Mouse (Mus musculus) ES-E14 (cell line): ENCODE measurements around the gene Scn2a. TPM values are rescaled to one million over a fixed set of nuclear protein-coding genes. Genes with fewer than 3 reads are reported as not detected.

Experiments
- DNase-seq: peaks from one replicate; pipeline ENCODE4 v3.0.0-alpha.2; 2013; ENCODE audit warnings: low read depth, low spot score
- H3K27ac ChIP-seq: 2 replicates; pipeline ENCODE4 v1.5.1; 2012; ENCODE audit warnings: low read depth, mild to moderate bottlenecking, low read length, moderate library complexity, mixed read lengths; ENCODE audit not compliant: poor library complexity, insufficient read depth, severe bottlenecking
- H3K36me3 ChIP-seq: 2 replicates; pipeline ENCODE4 v1.6.1; 2012; ENCODE audit warnings: mild to moderate bottlenecking, low read length, moderate library complexity, mixed read lengths; ENCODE audit not compliant: control insufficient read depth, poor library complexity, insufficient read depth, severe bottlenecking
- H3K4me1 ChIP-seq, 2 experiments: fragments of 150-350 bp in 1 of 2; sonication (generic) in 1 of 2; 2 replicates each; pipeline ENCODE4 v1.6.1; 2012; ENCODE audit warnings: low read length in 2 of 2, mild to moderate bottlenecking in 1 of 2, mixed read lengths in 1 of 2; ENCODE audit not compliant: control insufficient read depth in 2 of 2, insufficient read depth in 2 of 2, poor library complexity in 1 of 2
- H3K4me3 ChIP-seq, 2 experiments: fragments of 150-350 bp in 1 of 2; sonication (generic) in 1 of 2; 2 replicates each; pipeline ENCODE4 v1.5.1; 2012; ENCODE audit warnings: low read length in 2 of 2, low read depth in 1 of 2, mild to moderate bottlenecking in 1 of 2, mixed read lengths in 1 of 2; ENCODE audit not compliant: insufficient read depth in 1 of 2, poor library complexity in 1 of 2, severe bottlenecking in 1 of 2
- H3K9ac ChIP-seq: 2 replicates; pipeline ENCODE4 v1.6.1; 2012; ENCODE audit warnings: low read depth, mild to moderate bottlenecking, low read length, mixed read lengths; ENCODE audit not compliant: poor library complexity, insufficient read depth, severe bottlenecking
- H3K9me3 ChIP-seq: fragments of 150-350 bp; sonication (generic); 2 replicates; pipeline ENCODE4 v1.6.1; 2012; ENCODE audit warnings: low read depth, mild to moderate bottlenecking, low read length; ENCODE audit not compliant: control insufficient read depth, insufficient read depth
- CHD2 ChIP-seq: IDR thresholded peaks from 2 replicates; pipeline ENCODE4 v1.6.1; 2014; ENCODE audit warnings: mild to moderate bottlenecking, low read depth, low read length, inconsistent platforms
- HCFC1 ChIP-seq: IDR thresholded peaks from 2 replicates; pipeline ENCODE4 v1.6.1; 2012; ENCODE audit warnings: low read length, inconsistent platforms, borderline replicate concordance; ENCODE audit not compliant: insufficient read depth
- MAFK ChIP-seq: IDR thresholded peaks from 2 replicates; pipeline ENCODE4 v1.6.1; 2014; ENCODE audit warnings: mild to moderate bottlenecking, low read depth, low read length, inconsistent platforms; ENCODE audit not compliant: insufficient read depth
- ZC3H11A ChIP-seq: IDR thresholded peaks from 2 replicates; pipeline ENCODE4 v1.6.1; 2012; ENCODE audit warnings: low read depth, mild to moderate bottlenecking, inconsistent platforms, low read length, borderline replicate concordance
- ZNF384 ChIP-seq: IDR thresholded peaks from 2 replicates; pipeline ENCODE4 v1.6.1; 2012; ENCODE audit warnings: low read depth, low read length, inconsistent platforms
- in situ Hi-C, 2 experiments: fragments of 600-800 bp; cut with MboI; formaldehyde crosslinking; loops; one replicate each; pipeline ENCODE4 v1.15.1; 2025; ENCODE audit warnings: low sequenced_read_pairs in 2 of 2, inconsistent platforms in 1 of 2; ENCODE audit not compliant: unreplicated experiment in 2 of 2
- total RNA-seq: library from RNA; depleted of rRNA; stranded (reverse); fragments of 300-350 nt; gene quantifications from 2 replicates; pipeline ENCODE4 v1.2.3, GENCODE M21; 2012

The Scn2a gene
- total RNA-seq, 1 experiment, result 1.9 TPM

DNA sequence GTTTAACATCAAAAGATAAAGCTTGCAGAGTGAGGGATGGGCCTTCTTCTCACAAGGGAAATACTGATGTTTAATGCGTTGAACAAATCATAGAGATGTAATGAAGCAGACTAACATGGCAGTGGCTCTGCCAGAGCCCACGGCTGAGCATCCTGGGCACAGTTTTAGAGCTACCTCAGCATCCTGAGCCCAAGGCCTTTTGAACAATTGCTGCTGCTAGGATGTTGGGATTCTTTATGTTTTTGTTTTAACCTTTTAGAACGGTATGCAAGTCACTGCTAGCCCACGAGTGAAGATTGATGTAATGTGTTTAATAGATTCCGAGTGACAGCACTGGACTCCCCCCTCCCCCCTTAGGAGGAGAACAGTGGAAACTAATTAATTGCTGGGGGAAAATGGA lies 683 bp downstream of the Scn2a start:
- H3K9ac ChIP-seq, result no peak overlapping the region
- DNase-seq, result no peak
- in situ Hi-C loops, result no loop called here
- no peaks in the 10 kb centered on the region for H3K36me3 ChIP-seq
- no peak overlapping the region for H3K27ac ChIP-seq
- H3K9me3 ChIP-seq, result no peaks in the 10 kb centered on the region
- no peak for TF ChIP-seq ZC3H11A
- TF ChIP-seq CHD2, result no peak
- H3K4me1 ChIP-seq, result no peaks in the 10 kb centered on the region
- H3K4me3 ChIP-seq, result no peak overlapping the region

DNA sequence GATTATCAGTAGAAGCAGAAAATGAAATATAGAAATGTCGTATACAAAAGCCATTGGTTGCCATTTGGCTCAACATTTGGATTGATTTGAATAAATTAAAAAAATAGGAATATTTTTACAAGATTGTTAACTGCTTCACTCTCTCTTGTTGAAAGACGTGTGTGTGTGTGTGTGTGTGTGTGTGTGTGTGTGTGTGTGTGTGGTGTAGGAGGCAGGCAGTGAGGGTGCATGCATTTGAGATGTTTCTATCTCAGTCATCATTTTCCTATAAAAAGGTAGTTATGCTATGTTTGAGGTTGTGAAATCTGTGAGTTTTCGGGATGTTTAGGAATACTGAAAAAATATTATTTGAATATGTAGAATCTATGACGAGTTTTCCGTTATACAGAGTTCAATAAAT lies 1.3 kb downstream of the Scn2a start:
- H3K36me3 ChIP-seq, result no peaks in the 10 kb centered on the region
- H3K4me3 ChIP-seq, result no peak overlapping the region
- DNase-seq, result no peak
- TF ChIP-seq ZNF384 (no peak), MAFK (no peak), HCFC1 (no peak), ZC3H11A (no peak), CHD2 (no peak)
- in situ Hi-C loops, result no loop called here
- no peaks in the 10 kb centered on the region for H3K4me1 ChIP-seq
- H3K9me3 ChIP-seq, result no peaks in the 10 kb centered on the region
- no peak overlapping the region for H3K27ac ChIP-seq
- H3K9ac ChIP-seq, result no peak overlapping the region

DNA sequence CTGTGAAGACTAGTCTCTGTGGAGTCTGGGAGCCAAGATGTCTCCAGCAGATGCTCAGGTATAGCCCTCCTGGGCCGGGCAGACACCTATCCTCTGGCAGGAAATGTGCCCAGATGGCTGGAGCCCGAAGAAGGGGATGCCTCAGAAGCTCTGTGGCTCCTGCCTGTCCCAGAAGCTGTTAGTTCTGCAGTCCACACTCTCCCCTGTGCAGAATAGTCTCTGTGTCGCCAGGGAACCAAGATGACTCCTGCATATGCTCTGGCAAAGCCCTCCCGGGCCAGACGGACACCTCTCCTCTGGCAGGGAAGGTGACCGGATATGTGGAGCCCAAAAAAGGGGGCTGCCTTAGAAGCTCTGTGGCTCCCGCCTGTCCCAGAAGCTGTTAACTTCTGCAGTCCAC lies 32.1 kb downstream of the Scn2a start:
- TF ChIP-seq MAFK, result no peak
- no peak overlapping the region for H3K4me3 ChIP-seq
- H3K9ac ChIP-seq, result no peak overlapping the region
- DNase-seq, result no peak
- peaks cover 2% of the 10 kb centered on the region; the same call in 1 of the 2 replicates for H3K9me3 ChIP-seq
- H3K27ac ChIP-seq, result no peak overlapping the region
- in situ Hi-C loops, result no loop called here
- no peaks in the 10 kb centered on the region for H3K36me3 ChIP-seq
- H3K4me1 ChIP-seq, result no peaks in the 10 kb centered on the region

DNA sequence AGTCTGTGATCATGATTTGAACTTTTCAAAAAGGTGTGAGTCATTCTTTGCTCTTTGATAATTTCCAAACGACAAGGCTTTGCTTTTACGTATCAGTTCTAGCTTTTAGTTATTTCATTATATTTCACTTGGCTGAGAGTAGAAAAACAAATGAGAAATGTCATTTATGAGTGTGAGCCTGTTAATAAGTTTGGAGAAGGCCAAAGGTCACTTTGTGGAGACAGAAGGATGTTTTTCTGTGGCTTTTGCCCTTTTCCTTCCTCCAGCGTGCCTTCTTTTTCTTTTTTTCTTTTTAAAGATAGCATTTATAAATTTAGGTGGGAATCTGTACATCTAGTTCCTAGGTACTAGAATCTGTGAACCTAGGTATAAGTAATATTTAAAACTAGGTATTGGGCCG lies 36.5 kb downstream of the Scn2a start:
- H3K36me3 ChIP-seq, result no peaks in the 10 kb centered on the region
- in situ Hi-C loops, result no loop called here
- H3K4me1 ChIP-seq, result no peaks in the 10 kb centered on the region
- H3K4me3 ChIP-seq, result no peak overlapping the region
- TF ChIP-seq MAFK (no peak), CHD2 (no peak), ZC3H11A (no peak), HCFC1 (no peak), ZNF384 (no peak)
- peaks cover 2% of the 10 kb centered on the region; the same call in 1 of the 2 replicates for H3K9me3 ChIP-seq
- no peak for DNase-seq
- H3K9ac ChIP-seq, result no peak overlapping the region
- H3K27ac ChIP-seq, result no peak overlapping the region

DNA sequence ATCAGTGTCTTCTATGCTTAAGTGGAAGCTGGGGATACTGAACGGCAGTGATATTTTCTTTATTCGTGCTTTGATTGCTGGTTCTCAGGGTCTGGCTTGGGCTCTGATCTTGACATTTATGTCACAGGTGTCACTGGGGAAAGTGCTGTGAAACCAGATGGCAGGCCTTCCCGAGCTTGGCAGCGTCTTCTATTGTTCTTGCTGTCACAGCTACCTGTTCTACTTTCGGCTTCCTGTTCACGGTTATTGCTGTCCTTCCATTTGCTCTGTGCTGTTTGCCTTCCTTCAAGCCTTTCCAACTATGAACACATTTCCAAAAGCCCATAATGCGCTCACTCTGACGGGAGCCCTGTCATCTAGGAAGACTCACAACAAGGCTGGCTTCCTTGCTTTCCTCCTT lies 37.9 kb downstream of the Scn2a start:
- Histone ChIP-seq H3K27ac (no peak overlapping the region), H3K9me3 (no peaks in the 10 kb centered on the region), H3K4me1 (no peaks in the 10 kb centered on the region), H3K4me3 (no peak overlapping the region), H3K36me3 (no peaks in the 10 kb centered on the region), H3K9ac (no peak overlapping the region)
- no peak for DNase-seq
- in situ Hi-C loops, result no loop called here
- TF ChIP-seq ZNF384 (no peak), HCFC1 (no peak), MAFK (no peak), CHD2 (no peak), ZC3H11A (no peak)
